Mouse (Mus musculus) midbrain, postnatal 0 days (tissue): ENCODE data around the gene Itga8. TPM values are rescaled to one million over a fixed set of nuclear protein-coding genes. Genes with fewer than 3 reads are reported as not detected.

Experiments
- ATAC-seq: fragments of 200-750 bp; cut with Nextera tagmentation; 2 replicates; pipeline ENCODE4 v1.8.0; 2017; ENCODE audit warnings: moderate number of reproducible peaks, mild to moderate bottlenecking, moderate TSS enrichment, moderate library complexity; ENCODE audit not compliant: low FRiP score
- DNase-seq: peaks from one replicate; pipeline ENCODE4 v3.0.0-alpha.2; 2015; ENCODE audit warnings: low spot score
- H3K27ac ChIP-seq: fragments of 300-500 bp; sonication (generic); 2 replicates; pipeline ENCODE4 v1.5.1; 2014; ENCODE audit warnings: low read depth, mild to moderate bottlenecking, low read length, mixed read lengths
- H3K27me3 ChIP-seq: fragments of 300-500 bp; sonication (generic); 2 replicates; pipeline ENCODE4 v1.6.1; 2014; ENCODE audit warnings: low read length, control low read depth, mixed read lengths; ENCODE audit not compliant: insufficient read depth
- H3K36me3 ChIP-seq: fragments of 300-500 bp; sonication (generic); 2 replicates; pipeline ENCODE4 v1.6.1; 2014; ENCODE audit warnings: low read length, control low read depth, mixed read lengths; ENCODE audit not compliant: insufficient read depth
- H3K4me1 ChIP-seq: fragments of 300-500 bp; sonication (generic); 2 replicates; pipeline ENCODE4 v1.6.1; 2014; ENCODE audit warnings: mild to moderate bottlenecking, control low read depth, antibody characterized with exemption, low read length, mixed read lengths; ENCODE audit not compliant: insufficient read depth
- H3K4me2 ChIP-seq: fragments of 300-500 bp; sonication (generic); 2 replicates; pipeline ENCODE4 v1.6.1; 2014; ENCODE audit warnings: low read depth, mild to moderate bottlenecking, low read length, mixed read lengths; ENCODE audit not compliant: poor library complexity, severe bottlenecking
- H3K4me3 ChIP-seq: fragments of 300-500 bp; sonication (generic); 2 replicates; pipeline ENCODE4 v1.5.1; 2014; ENCODE audit warnings: low read depth, mild to moderate bottlenecking, low read length, moderate library complexity
- H3K9ac ChIP-seq: fragments of 300-500 bp; sonication (generic); replicated peaks from 2 replicates; pipeline ENCODE4 v1.6.1; 2014; ENCODE audit warnings: mild to moderate bottlenecking, low read length, moderate library complexity, mixed read lengths; ENCODE audit not compliant: poor library complexity, severe bottlenecking
- H3K9me3 ChIP-seq: fragments of 300-500 bp; sonication (generic); 2 replicates; pipeline ENCODE4 v1.6.1; 2016; ENCODE audit warnings: low read length, control low read depth
- CTCF ChIP-seq: IDR thresholded peaks from 2 replicates; pipeline ENCODE4 v1.5.1; 2016; ENCODE audit warnings: antibody characterized with exemption, mild to moderate bottlenecking
- whole genome bisulfite sequencing: fragments of 180-500 bp; shearing (Covaris S2); extraction: QIAGEN DNeasy Blood & Tissue Kit; methylation state at CpG from one replicate; pipeline ENCODE4 v1.1.7; 2014; 5-methylcytosine and 5-hydroxymethylcytosine counted together
- polyA plus RNA-seq: library from polyadenylated mRNA; unstranded; fragments of >200 nt; fragmentation: Nextera tagmentation; extraction: Ambion mirVana; gene quantifications from 2 replicates; pipeline ENCODE4 v1.2.1, GENCODE M21; 2015
- total RNA-seq: library from RNA; depleted of rRNA; stranded (reverse); fragments of >200 nt; gene quantifications from 2 replicates; pipeline ENCODE4 v1.2.3, GENCODE M21; 2014

Gene Itga8
- total and polyA plus RNA-seq, 2 experiments from 2014 or later: 1.3 to 5.4 TPM

- no peaks in the 10 kb centered on the region for H3K9me3 ChIP-seq
- no peaks in the 10 kb centered on the region for H3K4me1 ChIP-seq
- no peak for ATAC-seq
- H3K4me2 ChIP-seq: no peak overlapping the region
- no peak for TF ChIP-seq CTCF
- no peaks in the 10 kb centered on the region for H3K36me3 ChIP-seq
- H3K9ac ChIP-seq: no peak overlapping the region
- H3K27me3 ChIP-seq: no peaks in the 10 kb centered on the region
- H3K27ac ChIP-seq: no peak overlapping the region
- no peak for DNase-seq
- no peak overlapping the region for H3K4me3 ChIP-seq
Observed at GRCm38 (mm10) chr2:12307311-12307710, 5.6 kb upstream of the Itga8 start.

- 84% methylated on average over 9 of the region's 9 CpGs for WGBS
- H3K36me3 ChIP-seq: no peaks in the 10 kb centered on the region
- peaks cover 5% of the 10 kb centered on the region; the same call in 1 of the 2 replicates for H3K4me1 ChIP-seq
- peaks cover 6% of the 10 kb centered on the region; the same call in 1 of the 2 replicates for H3K27me3 ChIP-seq
- H3K9ac ChIP-seq: no peak overlapping the region
- H3K4me2 ChIP-seq: no peak overlapping the region
- H3K27ac ChIP-seq: no peak overlapping the region
- ATAC-seq: no peak
- no peak for DNase-seq
- no peak overlapping the region for H3K4me3 ChIP-seq
- no peaks in the 10 kb centered on the region for H3K9me3 ChIP-seq
- no peak for TF ChIP-seq CTCF
Observed at GRCm38 (mm10) chr2:12305064-12305650, 3.4 kb upstream of the Itga8 start.

GRCm38 (mm10) chr2:12300449-12301228 lies 1.1 kb downstream of the Itga8 start:
- no peak overlapping the region for H3K9ac ChIP-seq
- peak; percentile 22; the same call in 1 of the 2 replicates for ATAC-seq
- WGBS: 73% methylated on average over 15 of the region's 15 CpGs

GRCm38 (mm10) chr2:12297287-12297686 lies 4.4 kb downstream of the Itga8 start:
- Histone ChIP-seq H3K9ac (no peak overlapping the region), H3K4me3 (no peak overlapping the region), H3K4me1 (peaks cover 5% of the 10 kb centered on the region; the same call in 1 of the 2 replicates), H3K27ac (no peak overlapping the region), H3K4me2 (no peak overlapping the region), H3K36me3 (no peaks in the 10 kb centered on the region), H3K9me3 (no peaks in the 10 kb centered on the region), H3K27me3 (peaks cover 6% of the 10 kb centered on the region; the same call in 1 of the 2 replicates)
- DNase-seq (peak; percentile 36), ATAC-seq (no peak)
- 85% methylated on average over 5 of the region's 5 CpGs for WGBS
- TF ChIP-seq CTCF: peak; percentile 32; the same call in 1 of the 2 replicates

More at GRCm38 (mm10) chr2:12300449-12301228, 1.1 kb downstream of the Itga8 start:
- peak overlapping the region; percentile 85 for H3K4me2 ChIP-seq
- peaks cover 6% of the 10 kb centered on the region; the same call in 1 of the 2 replicates for H3K27me3 ChIP-seq
- peak overlapping the region; percentile 73 for H3K4me3 ChIP-seq
- peaks cover 5% of the 10 kb centered on the region; the same call in 1 of the 2 replicates for H3K4me1 ChIP-seq
- no peaks in the 10 kb centered on the region for H3K9me3 ChIP-seq
- TF ChIP-seq CTCF: no peak
- H3K36me3 ChIP-seq: no peaks in the 10 kb centered on the region
- DNase-seq: no peak
- no peak overlapping the region for H3K27ac ChIP-seq

- no peak for TF ChIP-seq CTCF
Observed at GRCm38 (mm10) chr2:12295150-12295549, 6.6 kb downstream of the Itga8 start.

GRCm38 (mm10) chr2:12294060-12294459 lies 7.7 kb downstream of the Itga8 start:
- Histone ChIP-seq H3K27me3 (no peaks in the 10 kb centered on the region), H3K4me3 (no peak overlapping the region), H3K27ac (no peak overlapping the region), H3K9ac (no peak overlapping the region), H3K9me3 (no peaks in the 10 kb centered on the region), H3K4me1 (no peaks in the 10 kb centered on the region), H3K4me2 (no peak overlapping the region), H3K36me3 (no peaks in the 10 kb centered on the region)
- no peak for TF ChIP-seq CTCF
- 69% methylated on average over 3 of the region's 3 CpGs for WGBS
- DNase-seq (no peak), ATAC-seq (no peak)

More at GRCm38 (mm10) chr2:12295150-12295549, 6.6 kb downstream of the Itga8 start:
- Histone ChIP-seq H3K27me3 (no peaks in the 10 kb centered on the region), H3K4me1 (no peaks in the 10 kb centered on the region), H3K9me3 (no peaks in the 10 kb centered on the region), H3K36me3 (no peaks in the 10 kb centered on the region), H3K9ac (no peak overlapping the region), H3K4me3 (no peak overlapping the region), H3K4me2 (no peak overlapping the region), H3K27ac (no peak overlapping the region)
- 91% methylated on average over 6 of the region's 6 CpGs for WGBS
- ATAC-seq (no peak), DNase-seq (no peak)
